Mouse (Mus musculus) liver, embryonic 16.5 days (tissue): ENCODE measurements at regions not wholly inside any gene's neighbourhood (a gene's known extent, or its start where the extent isn't known, plus 50 kb on each side); places are given as distances from the start of the nearest gene placed in this dataset.
A peak's percentile ranks its signal among the peaks of the same experiment; 100 is the strongest.

Experiments
- ATAC-seq: fragments of 200-750 bp; cut with Nextera tagmentation; 2 replicates; pipeline ENCODE4 v1.8.0; 2017; ENCODE audit warnings: low read depth, mild to moderate bottlenecking, moderate number of reproducible peaks, moderate library complexity
- H3K27ac ChIP-seq: fragments of 300-500 bp; sonication (generic); 2 replicates; pipeline ENCODE4 v1.5.1; 2014; ENCODE audit warnings: mild to moderate bottlenecking, low read length
- H3K27me3 ChIP-seq: fragments of 300-500 bp; sonication (generic); 2 replicates; pipeline ENCODE4 v1.6.1; 2014; ENCODE audit warnings: low read depth, low read length, mixed read lengths; ENCODE audit not compliant: control insufficient read depth, insufficient read depth
- H3K36me3 ChIP-seq: fragments of 300-500 bp; sonication (generic); 2 replicates; pipeline ENCODE4 v1.6.1; 2014; ENCODE audit warnings: mild to moderate bottlenecking; ENCODE audit not compliant: control insufficient read depth, insufficient read depth
- H3K4me1 ChIP-seq: fragments of 300-500 bp; sonication (generic); 2 replicates; pipeline ENCODE4 v1.6.1; 2014; ENCODE audit warnings: low read depth, low read length, mixed read lengths; ENCODE audit not compliant: control insufficient read depth
- H3K4me2 ChIP-seq: fragments of 300-500 bp; sonication (generic); 2 replicates; pipeline ENCODE4 v1.6.1; 2014; ENCODE audit warnings: low read depth, low read length, mixed read lengths
- H3K4me3 ChIP-seq: fragments of 300-500 bp; sonication (generic); 2 replicates; pipeline ENCODE4 v1.5.1; 2014; ENCODE audit warnings: low read depth, mild to moderate bottlenecking, low read length
- H3K9ac ChIP-seq: fragments of 300-500 bp; sonication (generic); 2 replicates; pipeline ENCODE4 v1.6.1; 2014; ENCODE audit warnings: low read depth, low read length
- H3K9me3 ChIP-seq: fragments of 300-500 bp; sonication (generic); replicated peaks from 2 replicates; pipeline ENCODE4 v1.6.1; 2016; ENCODE audit warnings: low read length; ENCODE audit not compliant: control insufficient read depth
- WGBS: fragments of 180-500 bp; shearing (Covaris S2); extraction: QIAGEN DNeasy Blood & Tissue Kit; methylation state at CpG from one replicate; pipeline ENCODE4 v1.1.7; 2014; ENCODE audit not compliant: insufficient replicate concordance; 5-methylcytosine and 5-hydroxymethylcytosine counted together

GRCm38 (mm10) chr3:83694505-83694904 is 71.6 kb upstream of the Sfrp2 start:
- Histone ChIP-seq H3K9me3 (no peaks in the 10 kb centered on the region), H3K4me2 (no peak overlapping the region), H3K27ac (no peak overlapping the region), H3K27me3 (no peaks in the 10 kb centered on the region), H3K9ac (no peak overlapping the region), H3K4me3 (no peak overlapping the region), H3K36me3 (no peaks in the 10 kb centered on the region), H3K4me1 (no peaks in the 10 kb centered on the region)
- WGBS, result 46% methylated on average over 5 of the region's 5 CpGs
- ATAC-seq, result no peak

- 79% methylated on average over 3 of the region's 3 CpGs for WGBS
- H3K4me1 ChIP-seq, result no peaks in the 10 kb centered on the region
These were observed 66.4 kb upstream of the Sfrp2 start for GRCm38 (mm10) chr3:83699751-83700150.

GRCm38 (mm10) chr3:83701075-83701474 is 65.0 kb upstream of the Sfrp2 start:
- ATAC-seq, result no peak
- H3K36me3 ChIP-seq, result no peaks in the 10 kb centered on the region
- H3K9ac ChIP-seq, result no peak overlapping the region
- no peak overlapping the region for H3K4me2 ChIP-seq
- H3K4me1 ChIP-seq, result no peaks in the 10 kb centered on the region
- no peak overlapping the region for H3K27ac ChIP-seq
- no peaks in the 10 kb centered on the region for H3K27me3 ChIP-seq
- no peaks in the 10 kb centered on the region for H3K9me3 ChIP-seq
- no peak overlapping the region for H3K4me3 ChIP-seq
- 47% methylated on average over 1 of the region's 1 CpGs for WGBS

More at GRCm38 (mm10) chr3:83699751-83700150, 66.4 kb upstream of the Sfrp2 start:
- no peak for ATAC-seq
- Histone ChIP-seq H3K4me3 (no peak overlapping the region), H3K9me3 (no peaks in the 10 kb centered on the region), H3K4me2 (no peak overlapping the region), H3K9ac (no peak overlapping the region), H3K36me3 (no peaks in the 10 kb centered on the region), H3K27me3 (no peaks in the 10 kb centered on the region), H3K27ac (no peak overlapping the region)

GRCm38 (mm10) chr3:83704559-83704958 is 61.6 kb upstream of the Sfrp2 start:
- Histone ChIP-seq H3K9me3 (no peaks in the 10 kb centered on the region), H3K27me3 (no peaks in the 10 kb centered on the region), H3K4me2 (no peak overlapping the region), H3K36me3 (no peaks in the 10 kb centered on the region), H3K27ac (no peak overlapping the region), H3K4me3 (no peak overlapping the region), H3K9ac (no peak overlapping the region), H3K4me1 (no peaks in the 10 kb centered on the region)
- 42% methylated on average over 11 of the region's 11 CpGs for WGBS
- no peak for ATAC-seq

GRCm38 (mm10) chr3:83705253-83705652 is 60.9 kb upstream of the Sfrp2 start:
- Histone ChIP-seq H3K4me1 (no peaks in the 10 kb centered on the region), H3K9me3 (no peaks in the 10 kb centered on the region), H3K27ac (no peak overlapping the region), H3K4me2 (no peak overlapping the region), H3K27me3 (no peaks in the 10 kb centered on the region), H3K36me3 (no peaks in the 10 kb centered on the region), H3K4me3 (no peak overlapping the region), H3K9ac (no peak overlapping the region)
- WGBS, result 73% methylated on average over 6 of the region's 6 CpGs
- no peak for ATAC-seq

- Histone ChIP-seq H3K4me2 (no peak overlapping the region), H3K36me3 (no peaks in the 10 kb centered on the region)
- WGBS, result 19% methylated on average over 13 of the region's 13 CpGs
These were observed 59.4 kb upstream of the Sfrp2 start for GRCm38 (mm10) chr3:83706531-83707243.

GRCm38 (mm10) chr3:83707278-83707677 is 58.8 kb upstream of the Sfrp2 start:
- Histone ChIP-seq H3K9me3 (no peaks in the 10 kb centered on the region), H3K36me3 (no peaks in the 10 kb centered on the region), H3K27ac (no peak overlapping the region), H3K27me3 (no peaks in the 10 kb centered on the region), H3K9ac (no peak overlapping the region), H3K4me3 (no peak overlapping the region), H3K4me1 (no peaks in the 10 kb centered on the region), H3K4me2 (no peak overlapping the region)
- 60% methylated on average over 7 of the region's 7 CpGs for WGBS
- no peak for ATAC-seq

More at GRCm38 (mm10) chr3:83706531-83707243, 59.4 kb upstream of the Sfrp2 start:
- H3K4me3 ChIP-seq, result no peak overlapping the region
- H3K9me3 ChIP-seq, result no peaks in the 10 kb centered on the region
- H3K27ac ChIP-seq, result no peak overlapping the region
- H3K4me1 ChIP-seq, result no peaks in the 10 kb centered on the region
- no peak overlapping the region for H3K9ac ChIP-seq
- H3K27me3 ChIP-seq, result no peaks in the 10 kb centered on the region
- 0 out of 2 replicates have a peak, but pooled peaks have one; percentile 21 for ATAC-seq

- no peaks in the 10 kb centered on the region for H3K9me3 ChIP-seq
- no peak overlapping the region for H3K9ac ChIP-seq
- no peaks in the 10 kb centered on the region for H3K27me3 ChIP-seq
- no peak overlapping the region for H3K4me3 ChIP-seq
- 50% methylated on average over 4 of the region's 4 CpGs for WGBS
- H3K4me2 ChIP-seq, result no peak overlapping the region
- H3K27ac ChIP-seq, result no peak overlapping the region
- H3K36me3 ChIP-seq, result no peaks in the 10 kb centered on the region
- ATAC-seq, result no peak
- H3K4me1 ChIP-seq, result no peaks in the 10 kb centered on the region
These were observed 57.1 kb upstream of the Sfrp2 start for GRCm38 (mm10) chr3:83708973-83709372.

- 0 out of 2 replicates have a peak, but pooled peaks have one; percentile 16 for ATAC-seq
- Histone ChIP-seq H3K27me3 (no peaks in the 10 kb centered on the region), H3K9ac (no peak overlapping the region), H3K36me3 (no peaks in the 10 kb centered on the region), H3K4me1 (no peaks in the 10 kb centered on the region), H3K4me3 (no peak overlapping the region), H3K9me3 (no peaks in the 10 kb centered on the region), H3K4me2 (no peak overlapping the region), H3K27ac (no peak overlapping the region)
- 19% methylated on average over 1 of the region's 1 CpGs for whole genome bisulfite sequencing
These were observed 56.6 kb upstream of the Sfrp2 start for GRCm38 (mm10) chr3:83709531-83709930.
